Mouse (Mus musculus): ENCODE data around the gene Ino80d.

Ino80d gene

DNA sequence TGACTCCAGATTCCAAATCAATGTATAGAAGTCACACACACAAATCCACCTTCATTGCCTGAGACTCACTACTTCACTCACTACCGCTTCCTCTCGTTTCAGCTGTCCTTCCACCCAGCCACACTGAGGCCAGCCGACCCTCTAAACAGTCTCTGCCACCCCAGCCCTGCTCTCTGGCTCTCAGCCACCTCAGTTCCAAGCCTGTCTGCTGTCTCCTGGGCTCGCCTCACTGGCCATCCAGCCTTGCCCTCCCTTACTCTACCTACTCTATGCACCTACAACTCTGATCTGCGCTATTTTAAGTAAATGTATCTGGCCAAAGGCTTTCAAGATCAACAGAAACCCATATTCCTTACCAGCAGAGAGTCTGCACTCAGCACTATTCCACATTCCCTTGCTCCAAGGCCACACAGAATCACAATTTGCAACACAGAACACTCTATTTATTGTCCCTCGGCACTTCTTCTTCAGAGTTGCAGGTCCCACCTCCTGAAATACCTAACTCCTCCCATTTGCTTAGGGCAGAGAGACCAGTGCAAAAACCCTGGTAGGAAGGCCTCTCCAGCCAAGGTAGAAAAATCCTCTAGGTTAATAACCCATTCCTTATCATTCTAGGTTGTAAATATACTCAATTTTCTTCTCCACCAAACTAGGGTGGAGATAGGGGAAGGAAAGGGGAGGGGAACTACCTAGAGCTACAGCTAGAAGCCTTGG, 6.7 kb downstream of the Ino80d start:
- DNase-seq (ENCODE audit: low read depth, low spot score), result no peak

DNA sequence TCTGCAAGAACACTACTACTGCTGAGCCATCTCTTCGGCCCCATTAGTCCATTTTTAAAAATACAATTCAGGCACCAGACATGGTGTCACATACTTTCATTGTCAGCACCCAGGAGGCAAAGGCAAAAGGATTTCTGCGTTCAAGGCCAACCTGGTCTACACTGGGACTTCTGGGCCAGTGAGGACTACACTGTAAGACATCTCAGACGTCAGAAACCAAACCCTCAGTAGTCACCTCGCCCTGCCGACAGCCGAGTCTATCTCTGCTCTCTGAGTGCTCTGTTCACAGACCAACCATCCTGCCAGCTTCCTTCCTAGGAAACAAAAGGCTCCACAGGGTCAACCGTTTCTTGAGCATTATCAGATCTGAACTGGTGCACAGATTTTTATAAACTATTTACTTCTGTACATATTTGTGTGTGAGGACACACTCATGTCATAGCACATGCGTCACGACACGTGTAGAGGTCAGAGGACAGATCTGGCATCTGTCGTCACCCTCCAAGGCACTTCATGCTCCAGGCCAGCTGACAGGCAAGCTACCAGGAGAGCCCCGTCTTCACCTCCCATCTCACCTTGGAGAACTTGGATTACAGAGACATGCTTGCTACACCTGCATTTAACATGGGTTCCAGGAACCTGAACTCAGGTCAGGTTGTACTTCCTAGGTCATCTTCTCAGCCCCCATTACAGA, 11.6 kb downstream of the Ino80d start:
- DNase-seq (ENCODE audit: low read depth, low spot score), result no peak

GRCm38 (mm10) chr1:63100196-63100595, 14.3 kb downstream of the Ino80d start:
- DNase-seq (ENCODE audit: low read depth, low spot score), result no peak

DNA sequence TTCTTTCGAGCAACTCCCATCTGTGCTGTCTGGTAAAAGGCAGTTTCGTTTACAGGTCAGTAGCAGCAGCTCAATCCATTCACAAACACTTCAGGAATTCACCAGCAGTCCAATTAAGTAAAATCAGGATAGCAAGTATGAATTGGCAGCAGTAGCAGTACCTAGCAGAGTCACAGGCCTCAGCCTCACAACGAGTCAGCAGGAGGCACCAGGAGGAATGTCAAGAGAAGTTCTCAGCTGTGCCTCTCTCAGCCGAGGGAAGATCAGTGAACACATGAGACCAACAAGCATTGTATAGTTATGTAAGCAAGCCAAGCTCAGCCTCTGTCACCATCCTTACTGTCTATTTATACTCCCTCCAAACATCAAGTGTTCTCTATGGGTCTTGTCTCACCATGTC, 15.6 kb downstream of the Ino80d start:
- no peak for DNase-seq (ENCODE audit: low read depth, low spot score)

DNA sequence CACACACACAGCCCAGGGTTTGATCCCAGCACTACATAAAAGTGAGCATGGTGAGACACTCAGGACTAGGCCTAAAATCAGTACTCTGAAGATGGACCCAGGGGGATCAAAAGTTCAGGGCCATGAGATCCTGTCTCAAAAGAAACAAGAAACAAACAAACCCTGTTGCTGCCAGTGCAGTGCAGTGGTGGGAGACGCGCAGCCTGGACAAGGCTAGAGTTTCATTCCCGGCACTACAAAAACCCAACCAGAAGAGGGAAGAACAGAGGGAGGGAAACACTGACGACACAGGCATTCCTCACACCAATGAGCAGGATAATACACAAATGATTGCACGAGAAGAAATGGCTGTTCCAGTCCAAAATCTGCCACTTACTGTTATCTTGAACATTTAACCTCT, 18.4 kb downstream of the Ino80d start:
- DNase-seq (ENCODE audit: low read depth, low spot score), result no peak

DNA sequence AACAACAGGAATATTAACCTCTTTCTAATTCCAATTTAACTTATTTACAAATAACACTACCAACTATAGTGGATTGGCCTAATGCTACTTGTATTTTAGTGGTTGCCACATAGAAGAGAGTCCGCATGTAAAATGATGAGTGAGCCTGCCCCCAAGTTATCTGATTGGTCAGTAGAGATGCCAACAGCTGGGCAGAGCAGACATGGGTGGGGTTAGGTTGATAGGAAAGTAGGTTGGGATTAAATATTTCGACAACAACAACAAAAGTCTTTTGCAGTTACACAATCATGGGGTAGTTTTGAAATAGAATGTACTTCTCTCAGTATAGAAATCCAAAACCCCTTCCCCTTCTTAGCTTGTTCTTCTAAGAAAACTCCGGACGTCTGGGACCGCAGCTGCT, 24.7 kb downstream of the Ino80d start:
- DNase-seq (ENCODE audit: low read depth, low spot score), result no peak

DNA sequence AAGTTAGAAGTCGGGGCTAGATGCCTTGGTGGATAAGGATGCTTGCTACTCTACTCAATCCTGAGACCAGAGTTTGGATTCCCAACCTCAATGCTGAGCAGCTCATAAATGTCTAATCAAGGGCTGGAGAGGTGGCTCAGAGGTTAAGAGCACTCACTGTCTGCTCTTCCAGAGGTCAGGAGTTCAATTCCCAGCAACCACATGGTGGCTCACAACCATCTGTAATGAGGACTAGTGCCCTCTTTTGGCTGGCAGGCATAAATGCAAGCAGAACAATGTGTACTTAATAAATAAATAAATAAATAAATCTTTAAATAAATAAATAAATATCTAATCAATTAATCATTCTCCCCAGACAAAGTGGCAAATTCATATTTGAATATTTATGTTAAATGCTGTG, 25.9 kb downstream of the Ino80d start:
- peak; percentile 33 for DNase-seq (ENCODE audit: low read depth, low spot score)

- DNase-seq (ENCODE audit: low read depth, low spot score), result no peak
Observed at GRCm38 (mm10) chr1:63080277-63080676, 34.2 kb downstream of the Ino80d start.

DNA sequence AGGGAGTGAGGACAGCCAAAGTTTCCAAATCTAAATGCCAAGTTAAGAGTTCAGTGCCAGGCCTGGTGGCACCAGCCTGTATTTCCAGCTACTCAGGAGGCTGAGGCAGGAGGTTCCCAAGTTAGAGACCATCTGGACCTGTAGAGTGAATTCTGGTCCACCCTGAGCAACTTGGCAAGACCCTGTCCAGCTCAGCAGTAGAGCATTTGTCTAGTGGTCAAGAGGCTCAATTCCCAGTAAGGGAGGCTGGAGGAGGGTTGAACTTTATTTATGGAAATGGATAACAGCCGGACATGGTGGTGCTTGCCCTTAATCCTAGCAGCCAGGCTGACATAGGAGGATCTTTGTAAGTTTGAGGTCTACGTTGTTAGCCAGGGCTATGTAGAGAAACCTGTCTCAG, 38.1 kb downstream of the Ino80d start:
- no peak for DNase-seq (ENCODE audit: low read depth, low spot score)

- no peak for DNase-seq (ENCODE audit: low read depth, low spot score)
Observed at GRCm38 (mm10) chr1:63071379-63071778, 43.1 kb downstream of the Ino80d start.

- no peak for DNase-seq (ENCODE audit: low read depth, low spot score)
Observed at GRCm38 (mm10) chr1:63058361-63058760, 56.1 kb downstream of the Ino80d start.

GRCm38 (mm10) chr1:63057849-63058248, 56.6 kb downstream of the Ino80d start:
- no peak for DNase-seq (ENCODE audit: low read depth, low spot score)

GRCm38 (mm10) chr1:63057318-63057717, 57.1 kb downstream of the Ino80d start:
- DNase-seq (ENCODE audit: low read depth, low spot score), result no peak

DNA sequence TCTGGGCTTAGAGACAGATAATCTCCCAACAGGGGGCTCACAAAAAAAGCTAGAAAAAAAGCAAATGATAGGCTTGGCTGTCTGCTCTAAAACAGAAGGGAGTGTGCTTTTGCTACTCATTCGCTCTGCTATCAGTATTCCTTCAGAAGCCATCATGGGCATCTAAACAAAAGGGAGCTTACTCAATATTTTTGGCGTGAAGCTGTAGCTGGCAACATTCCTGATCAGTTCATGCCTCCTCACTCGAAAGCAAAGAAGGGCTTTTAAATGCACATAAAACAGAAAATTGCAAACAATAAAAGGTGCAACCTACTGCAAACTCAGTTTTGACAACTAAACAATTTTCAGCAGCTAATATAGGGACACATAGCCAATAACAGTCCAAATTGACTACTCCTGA, 59.1 kb downstream of the Ino80d start:
- DNase-seq (ENCODE audit: low read depth, low spot score), result no peak

DNA sequence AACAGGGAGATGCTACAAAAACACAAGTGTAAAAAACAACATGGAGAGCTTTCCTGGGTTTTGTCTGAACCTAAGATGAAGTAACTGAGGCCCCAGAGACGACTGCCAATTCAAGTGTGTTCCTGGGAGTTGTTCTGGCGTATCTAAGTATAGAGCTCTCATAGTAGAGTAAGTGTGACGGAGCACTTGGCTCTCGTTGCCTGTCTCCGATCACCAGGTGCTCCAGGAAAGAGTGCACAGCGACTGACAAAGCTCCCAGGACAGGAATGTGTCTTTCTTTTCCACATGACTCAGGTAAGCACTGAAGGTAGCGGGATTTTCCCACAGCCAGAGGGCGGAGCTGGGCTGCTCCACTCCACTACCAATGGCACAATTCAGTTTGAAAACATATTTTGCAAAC, 63.6 kb downstream of the Ino80d start:
- DNase-seq (ENCODE audit: low read depth, low spot score), result no peak

GRCm38 (mm10) chr1:63049977-63050376, 64.5 kb downstream of the Ino80d start:
- no peak for DNase-seq (ENCODE audit: low read depth, low spot score)

- no peak for DNase-seq (ENCODE audit: low read depth, low spot score)
Observed at GRCm38 (mm10) chr1:63047983-63048382, 66.5 kb downstream of the Ino80d start.

GRCm38 (mm10) chr1:63032929-63033328, 81.5 kb downstream of the Ino80d start:
- no peak for DNase-seq (ENCODE audit: low read depth, low spot score)

- no peak for DNase-seq (ENCODE audit: low read depth, low spot score)
Observed at GRCm38 (mm10) chr1:63019916-63020315, 94.6 kb downstream of the Ino80d start.

DNA sequence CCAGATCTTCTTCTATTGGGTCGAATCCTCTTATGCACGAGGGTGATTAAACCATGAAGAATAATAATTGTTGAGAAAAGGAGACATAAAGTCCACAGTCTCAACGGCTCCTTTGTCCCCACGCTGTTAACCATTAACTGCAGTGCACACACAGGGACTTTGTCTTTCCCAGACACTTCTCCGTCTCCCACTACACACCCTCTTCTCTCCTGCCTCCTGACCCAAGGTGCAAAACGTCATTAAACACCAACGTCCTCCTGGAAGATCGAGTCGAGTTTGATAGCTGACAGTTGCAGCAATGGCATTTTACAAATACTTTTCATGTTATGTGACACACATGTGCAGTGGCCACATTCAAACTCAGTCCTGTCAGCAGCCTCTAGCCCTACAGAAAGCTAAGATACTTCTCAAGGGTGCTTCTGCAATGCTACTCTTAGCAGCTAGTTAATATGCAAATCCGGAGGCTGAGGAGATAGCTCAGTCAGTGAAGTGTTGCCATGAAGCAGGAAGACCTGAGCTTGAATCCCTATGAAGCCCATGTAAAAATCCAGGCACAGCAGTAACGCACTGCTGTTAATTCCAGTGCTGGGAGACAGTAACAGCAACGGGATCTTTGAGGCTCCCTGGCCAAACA, 109.3 kb downstream of the Ino80d start:
- DNase-seq (ENCODE audit: low read depth, low spot score), result no peak

DNA sequence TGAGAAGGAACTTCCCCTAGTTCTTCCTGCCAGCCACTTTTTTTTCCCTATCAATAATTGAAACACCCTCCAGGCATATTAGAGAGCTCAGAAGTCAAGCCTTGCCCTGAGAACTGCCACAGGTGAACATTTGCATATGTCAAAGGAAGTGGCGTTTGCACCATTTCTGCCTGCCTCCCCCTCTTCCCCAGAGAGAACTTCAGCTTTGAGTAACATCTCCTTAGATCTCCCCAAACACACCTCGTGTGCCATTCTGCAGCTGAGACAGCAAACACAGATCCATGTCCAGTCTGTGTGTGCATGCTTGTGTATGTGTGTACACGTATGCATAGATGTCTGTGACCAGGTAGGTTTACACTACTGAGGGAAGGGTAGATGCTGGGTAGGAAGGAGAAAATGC, 112.6 kb downstream of the Ino80d start:
- DNase-seq (ENCODE audit: low read depth, low spot score), result no peak

GRCm38 (mm10) chr1:62993348-62993747, 121.1 kb downstream of the Ino80d start:
- DNase-seq (ENCODE audit: low read depth, low spot score), result no peak

DNA sequence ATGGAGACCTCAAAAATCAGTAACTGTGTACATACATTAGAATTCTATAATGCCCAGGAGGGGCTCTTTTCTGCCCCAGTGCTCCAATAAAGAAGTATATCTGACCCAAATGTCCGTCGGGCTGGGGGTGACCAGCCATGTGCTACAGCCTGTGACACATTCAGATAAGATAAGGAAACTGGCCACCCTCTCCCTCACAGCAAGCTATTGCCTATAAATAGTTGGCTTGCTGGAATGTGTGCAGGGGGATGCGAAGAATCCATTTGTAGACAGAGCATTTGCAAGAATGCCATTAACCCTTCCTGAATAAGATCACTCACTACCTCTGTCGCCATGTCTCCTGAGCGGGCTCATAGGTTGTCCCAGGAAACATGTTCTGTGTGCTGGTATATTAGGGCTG, 121.8 kb downstream of the Ino80d start:
- DNase-seq (ENCODE audit: low read depth, low spot score), result no peak
